Mouse (Mus musculus) heart, adult 2 months (tissue): ENCODE data around the gene Gstz1.

Experiments used
- CTCF ChIP-seq: fragments of 200-600 bp; IDR thresholded peaks from 2 replicates; pipeline ENCODE4 v1.8.1; 2022; ENCODE audit warnings: antibody characterized with exemption, mild to moderate bottlenecking, moderate library complexity
- EP300 ChIP-seq: fragments of 200-500 bp; IDR thresholded peaks from 2 replicates; pipeline ENCODE4 v1.6.1; 2011; ENCODE audit warnings: low read depth, low read length, control low read depth; ENCODE audit not compliant: insufficient read depth
- POLR2A ChIP-seq: fragments of 200-500 bp; IDR thresholded peaks from 2 replicates; pipeline ENCODE4 v1.6.1; 2011; ENCODE audit warnings: mild to moderate bottlenecking, low read depth, low read length, control low read depth; ENCODE audit not compliant: insufficient read depth

DNA sequence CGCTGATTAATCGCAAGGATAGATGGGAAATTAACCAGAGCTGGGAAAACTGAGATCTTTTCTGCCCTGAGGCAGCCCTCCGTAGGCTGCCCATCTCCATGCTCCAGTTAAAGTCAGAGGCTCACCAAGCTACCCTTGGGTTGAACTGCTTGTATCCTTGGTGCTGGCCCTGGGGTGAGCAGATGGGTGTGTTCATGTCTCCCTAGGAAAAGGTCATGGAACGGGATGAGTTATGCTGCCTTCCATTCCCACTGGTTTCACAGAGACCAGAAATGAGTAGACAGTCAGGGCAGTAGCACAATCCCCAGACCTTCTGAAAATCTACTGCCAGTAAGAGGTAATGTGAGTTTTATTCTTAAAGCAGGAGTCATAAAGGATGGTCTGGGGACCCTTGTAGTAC, 30.7 kb downstream of the Gstz1 start:
- TF ChIP-seq CTCF (no peak), POLR2A (no peak), EP300 (no peak)
